Mouse (Mus musculus) forebrain, embryonic 12.5 days (tissue): Measurements from ENCODE around the gene Mrpl51. TPM values are rescaled to one million over a fixed set of nuclear protein-coding genes. Genes with fewer than 3 reads are reported as not detected.
"Not testable (repeated sequence)": the region's sequence is repeated elsewhere in the genome, so short reads cannot be mapped to it uniquely, and the experiment has no call there.

Experiments
- ATAC-seq: fragments of 200-750 bp; cut with Nextera tagmentation; 2 replicates; pipeline ENCODE4 v1.8.0; 2017; ENCODE audit warnings: moderate TSS enrichment; ENCODE audit not compliant: low FRiP score
- H3K27ac ChIP-seq: fragments of 300-500 bp; sonication (generic); 2 replicates; pipeline ENCODE4 v1.5.1; 2016; ENCODE audit warnings: mild to moderate bottlenecking
- H3K27me3 ChIP-seq: fragments of 300-500 bp; sonication (generic); 2 replicates; pipeline ENCODE4 v1.6.1; 2016; ENCODE audit warnings: mild to moderate bottlenecking
- H3K36me3 ChIP-seq: fragments of 300-500 bp; sonication (generic); replicated peaks from 2 replicates; pipeline ENCODE4 v1.6.1; 2016; ENCODE audit warnings: mild to moderate bottlenecking
- H3K4me1 ChIP-seq: fragments of 300-500 bp; sonication (generic); 2 replicates; pipeline ENCODE4 v1.6.1; 2016
- H3K4me2 ChIP-seq: fragments of 300-500 bp; sonication (generic); 2 replicates; pipeline ENCODE4 v1.6.1; 2016; ENCODE audit warnings: mild to moderate bottlenecking, moderate library complexity
- H3K4me3 ChIP-seq: fragments of 300-500 bp; sonication (generic); replicated peaks from 2 replicates; pipeline ENCODE4 v1.5.1; 2016; ENCODE audit warnings: mild to moderate bottlenecking
- H3K9ac ChIP-seq: fragments of 300-500 bp; sonication (generic); 2 replicates; pipeline ENCODE4 v1.6.1; 2016; ENCODE audit warnings: mild to moderate bottlenecking
- H3K9me3 ChIP-seq: fragments of 300-500 bp; sonication (generic); 2 replicates; pipeline ENCODE4 v1.6.1; 2016
- WGBS: fragments of 180-500 bp; shearing (Covaris S2); methylation state at CpG from one replicate; pipeline ENCODE4 v1.1.7; 2016; 5-methylcytosine and 5-hydroxymethylcytosine counted together
- polyA plus RNA-seq: library from polyadenylated mRNA; unstranded; fragments of >200 nt; fragmentation: Nextera tagmentation; extraction: Ambion mirVana; gene quantifications from 2 replicates; pipeline ENCODE4 v1.2.1, GENCODE M21; 2016

Gene Mrpl51
- polyA plus RNA-seq, 1 experiment from 2014 or later, result 192 TPM

GRCm38 (mm10) chr6:125161971-125162370 lies 29.6 kb upstream of the Mrpl51 start:
- not testable (repeated sequence) for H3K9ac ChIP-seq, ATAC-seq, H3K27ac ChIP-seq, H3K27me3 ChIP-seq, H3K4me3 ChIP-seq, H3K9me3 ChIP-seq
- WGBS, result 20% methylated on average over 4 of the region's 5 CpGs
- H3K4me2 ChIP-seq, result peak overlapping the region; percentile 36
- peaks cover 56% of the 10 kb centered on the region for H3K4me1 ChIP-seq
- peaks cover 62% of the 10 kb centered on the region for H3K36me3 ChIP-seq

GRCm38 (mm10) chr6:125162615-125163305 lies 28.8 kb upstream of the Mrpl51 start:
- peak overlapping the region; percentile 16; the same call in 1 of the 2 replicates for H3K4me3 ChIP-seq
- peaks cover 56% of the 10 kb centered on the region for H3K4me1 ChIP-seq
- H3K27ac ChIP-seq, H3K9ac ChIP-seq, H3K27me3 ChIP-seq, ATAC-seq, H3K9me3 ChIP-seq: not testable (repeated sequence)
- 70% methylated on average over 13 of the region's 16 CpGs for WGBS
- peaks cover 63% of the 10 kb centered on the region for H3K36me3 ChIP-seq
- H3K4me2 ChIP-seq, result peak overlapping the region; percentile 36

GRCm38 (mm10) chr6:125163801-125164657 lies 27.6 kb upstream of the Mrpl51 start:
- no peak for ATAC-seq
- Histone ChIP-seq H3K9ac (peak overlapping the region; percentile 98), H3K36me3 (peaks cover 65% of the 10 kb centered on the region), H3K4me2 (peak overlapping the region; percentile 95), H3K27me3 (no peaks in the 10 kb centered on the region), H3K4me3 (peak overlapping the region; percentile 98), H3K9me3 (no peaks in the 10 kb centered on the region), H3K27ac (peak overlapping the region; percentile 96), H3K4me1 (peaks cover 56% of the 10 kb centered on the region)
- 4% methylated on average over 20 of the region's 20 CpGs for WGBS

- Histone ChIP-seq H3K9ac (peak overlapping the region; percentile 98), H3K4me3 (peak overlapping the region; percentile 98), H3K27ac (peak overlapping the region; percentile 96), H3K4me1 (peaks cover 56% of the 10 kb centered on the region), H3K9me3 (no peaks in the 10 kb centered on the region), H3K4me2 (peak overlapping the region; percentile 95), H3K36me3 (peaks cover 65% of the 10 kb centered on the region), H3K27me3 (no peaks in the 10 kb centered on the region)
- ATAC-seq, result peak; percentile 47
- under 1% methylated on average over 38 of the region's 39 CpGs for WGBS
Measured at GRCm38 (mm10) chr6:125164672-125165327, 26.8 kb upstream of the Mrpl51 start.

- peaks cover 65% of the 10 kb centered on the region for H3K36me3 ChIP-seq
- H3K9me3 ChIP-seq, result no peaks in the 10 kb centered on the region
- H3K27ac ChIP-seq, result peak overlapping the region; percentile 96
- peaks cover 50% of the 10 kb centered on the region for H3K4me1 ChIP-seq
- peak overlapping the region; percentile 98 for H3K9ac ChIP-seq
- ATAC-seq, result peak; percentile 93
- H3K27me3 ChIP-seq, result no peaks in the 10 kb centered on the region
- H3K4me3 ChIP-seq, result peak overlapping the region; percentile 98
- under 1% methylated on average over 36 of the region's 36 CpGs for WGBS
- H3K4me2 ChIP-seq, result peak overlapping the region; percentile 95
Measured at GRCm38 (mm10) chr6:125165328-125165891, 26.2 kb upstream of the Mrpl51 start.

- no peaks in the 10 kb centered on the region for H3K9me3 ChIP-seq
- H3K27me3 ChIP-seq, result no peaks in the 10 kb centered on the region
- H3K27ac ChIP-seq, result peak within 1 kb of the TSS; percentile 96
- peaks cover 65% of the 10 kb centered on the region for H3K36me3 ChIP-seq
- peak within 1 kb of the TSS; percentile 98 for H3K9ac ChIP-seq
- peak within 1 kb of the TSS; percentile 98 for H3K4me3 ChIP-seq
- no peak for ATAC-seq
- under 1% methylated on average over 17 of the region's 18 CpGs for WGBS
- peak within 1 kb of the TSS; percentile 95 for H3K4me2 ChIP-seq
- peaks cover 42% of the 10 kb centered on the region for H3K4me1 ChIP-seq
Measured at GRCm38 (mm10) chr6:125166051-125166751, 25.4 kb upstream of the Mrpl51 start, which contains the start of gene Gapdh. Gapdh (minus strand) TSS chr6:125166467.

- no peaks in the 10 kb centered on the region for H3K27me3 ChIP-seq
- H3K36me3 ChIP-seq, result peaks cover 69% of the 10 kb centered on the region
- H3K4me1 ChIP-seq, result peaks cover 37% of the 10 kb centered on the region
- ATAC-seq, result 0 out of 2 replicates have a peak, but pooled peaks have one; percentile 7
- H3K4me2 ChIP-seq, result peak overlapping the region; percentile 95
- peak overlapping the region; percentile 98 for H3K4me3 ChIP-seq
- no peaks in the 10 kb centered on the region for H3K9me3 ChIP-seq
- H3K9ac ChIP-seq, result peak overlapping the region; percentile 98
- peak overlapping the region; percentile 96 for H3K27ac ChIP-seq
- 15% methylated on average over 10 of the region's 10 CpGs for WGBS
Measured at GRCm38 (mm10) chr6:125166861-125167650, 24.5 kb upstream of the Mrpl51 start.

GRCm38 (mm10) chr6:125168086-125168485 lies 23.5 kb upstream of the Mrpl51 start:
- H3K27ac ChIP-seq, result no peak overlapping the region
- H3K4me2 ChIP-seq, result no peak overlapping the region
- no peak overlapping the region for H3K9ac ChIP-seq
- peaks cover 71% of the 10 kb centered on the region for H3K36me3 ChIP-seq
- 90% methylated on average over 14 of the region's 14 CpGs for WGBS
- no peak overlapping the region for H3K4me3 ChIP-seq
- no peak for ATAC-seq
- no peaks in the 10 kb centered on the region for H3K9me3 ChIP-seq
- peaks cover 35% of the 10 kb centered on the region for H3K4me1 ChIP-seq
- H3K27me3 ChIP-seq, result no peaks in the 10 kb centered on the region

- ATAC-seq, result no peak
Measured at GRCm38 (mm10) chr6:125170194-125170593, 21.4 kb upstream of the Mrpl51 start.

GRCm38 (mm10) chr6:125172474-125172873 lies 19.1 kb upstream of the Mrpl51 start:
- peaks cover 5% of the 10 kb centered on the region for H3K4me1 ChIP-seq
- H3K4me3 ChIP-seq, result no peak overlapping the region
- no peaks in the 10 kb centered on the region for H3K27me3 ChIP-seq
- H3K4me2 ChIP-seq, result no peak overlapping the region
- H3K9ac ChIP-seq, result no peak overlapping the region
- H3K36me3 ChIP-seq, result peaks cover 100% of the 10 kb centered on the region
- ATAC-seq, result no peak
- WGBS, result 87% methylated on average over 2 of the region's 2 CpGs
- no peaks in the 10 kb centered on the region for H3K9me3 ChIP-seq
- H3K27ac ChIP-seq, result no peak overlapping the region

More at GRCm38 (mm10) chr6:125170194-125170593, 21.4 kb upstream of the Mrpl51 start:
- peaks cover 23% of the 10 kb centered on the region for H3K4me1 ChIP-seq
- H3K36me3 ChIP-seq, result peaks cover 81% of the 10 kb centered on the region
- H3K9ac ChIP-seq, result no peak overlapping the region
- H3K9me3 ChIP-seq, result no peaks in the 10 kb centered on the region
- no peaks in the 10 kb centered on the region for H3K27me3 ChIP-seq
- no peak overlapping the region for H3K4me2 ChIP-seq
- H3K4me3 ChIP-seq, result no peak overlapping the region
- H3K27ac ChIP-seq, result no peak overlapping the region
- 89% methylated on average over 6 of the region's 6 CpGs for WGBS

- Histone ChIP-seq H3K4me3 (no peak overlapping the region), H3K27me3 (no peaks in the 10 kb centered on the region), H3K4me1 (no peaks in the 10 kb centered on the region), H3K36me3 (peaks cover 100% of the 10 kb centered on the region), H3K27ac (no peak overlapping the region), H3K4me2 (no peak overlapping the region), H3K9me3 (no peaks in the 10 kb centered on the region), H3K9ac (0 out of 2 replicates have a peak overlapping the region, but pooled peaks have one; percentile 4)
- WGBS, result 96% methylated on average over 7 of the region's 7 CpGs
- ATAC-seq, result no peak
Measured at GRCm38 (mm10) chr6:125173256-125173655, 18.3 kb upstream of the Mrpl51 start.
